Mouse (Mus musculus) hindbrain, embryonic 14.5 days (tissue): ENCODE results near the gene Catsperg1. TPM values are rescaled to one million over a fixed set of nuclear protein-coding genes. Genes with fewer than 3 reads are reported as not detected.
"Not testable (repeated sequence)": the region's sequence is repeated elsewhere in the genome, so short reads cannot be mapped to it uniquely, and the experiment has no call there.

Experiments used
- ATAC-seq: fragments of 200-750 bp; cut with Nextera tagmentation; 2 replicates; pipeline ENCODE4 v1.8.0; 2017; ENCODE audit warnings: moderate number of reproducible peaks, mild to moderate bottlenecking, moderate TSS enrichment, moderate library complexity; ENCODE audit not compliant: low FRiP score
- DNase-seq: peaks from one replicate; pipeline ENCODE4 v3.0.0-alpha.2; 2015; ENCODE audit warnings: low spot score
- H3K27ac ChIP-seq: fragments of 300-500 bp; sonication (generic); 2 replicates; pipeline ENCODE4 v1.5.1; 2014; ENCODE audit warnings: mild to moderate bottlenecking, moderate library complexity
- H3K27me3 ChIP-seq: fragments of 300-500 bp; sonication (generic); 2 replicates; pipeline ENCODE4 v1.6.1; 2014; ENCODE audit warnings: mild to moderate bottlenecking, low read length, mixed read lengths; ENCODE audit not compliant: control insufficient read depth, insufficient read depth
- H3K36me3 ChIP-seq: fragments of 300-500 bp; sonication (generic); replicated peaks from 2 replicates; pipeline ENCODE4 v1.6.1; 2014; ENCODE audit not compliant: control insufficient read depth, insufficient read depth
- H3K4me1 ChIP-seq: fragments of 300-500 bp; sonication (generic); replicated peaks from 2 replicates; pipeline ENCODE4 v1.6.1; 2014; ENCODE audit warnings: antibody characterized with exemption, low read length, mixed read lengths; ENCODE audit not compliant: control insufficient read depth, insufficient read depth
- H3K4me2 ChIP-seq: fragments of 300-500 bp; sonication (generic); replicated peaks from 2 replicates; pipeline ENCODE4 v1.6.1; 2014; ENCODE audit warnings: mild to moderate bottlenecking, moderate library complexity
- H3K4me3 ChIP-seq: fragments of 300-500 bp; sonication (generic); replicated peaks from 2 replicates; pipeline ENCODE4 v1.5.1; 2014; ENCODE audit warnings: mild to moderate bottlenecking, low read length
- H3K9ac ChIP-seq: fragments of 300-500 bp; sonication (generic); 2 replicates; pipeline ENCODE4 v1.6.1; 2014
- H3K9me3 ChIP-seq: fragments of 300-500 bp; sonication (generic); 2 replicates; pipeline ENCODE4 v1.6.1; 2016; ENCODE audit warnings: low read length; ENCODE audit not compliant: control insufficient read depth
- WGBS: fragments of 180-500 bp; shearing (Covaris S2); extraction: QIAGEN DNeasy Blood & Tissue Kit; methylation state at CpG from one replicate; pipeline ENCODE4 v1.1.7; 2014; 5-methylcytosine and 5-hydroxymethylcytosine counted together
- polyA plus RNA-seq: library from polyadenylated mRNA; unstranded; fragments of >200 nt; fragmentation: Nextera tagmentation; extraction: Ambion mirVana; gene quantifications from 2 replicates; pipeline ENCODE4 v1.2.1, GENCODE M21; 2014

Catsperg1 gene
- polyA plus RNA-seq, 1 experiment from 2014 or later = 3.3 TPM

- not testable (repeated sequence) for H3K27ac ChIP-seq, H3K4me1 ChIP-seq, ATAC-seq, H3K9me3 ChIP-seq, DNase-seq, H3K36me3 ChIP-seq
- Histone ChIP-seq H3K27me3 (peaks cover 10% of the 10 kb centered on the region; the same call in 1 of the 2 replicates), H3K4me3 (peak overlapping the region; percentile 18), H3K9ac (peak overlapping the region; percentile 11; the same call in 1 of the 2 replicates), H3K4me2 (peak overlapping the region; percentile 53)
- WGBS = 18% methylated on average over 40 of the region's 40 CpGs
Measured at GRCm38 (mm10) chr7:29212775-29213560, 867 bp downstream of the Catsperg1 start.

GRCm38 (mm10) chr7:29212199-29212765 lies 1.6 kb downstream of the Catsperg1 start:
- H3K27ac ChIP-seq = no peak overlapping the region
- ATAC-seq = no peak

GRCm38 (mm10) chr7:29211415-29212198 lies 2.2 kb downstream of the Catsperg1 start:
- WGBS = 5% methylated on average over 34 of the region's 34 CpGs
- 0 out of 2 replicates have a peak overlapping the region, but pooled peaks have one; percentile 26 for H3K9ac ChIP-seq
- H3K4me2 ChIP-seq = peak overlapping the region; percentile 48
- no peaks in the 10 kb centered on the region for H3K36me3 ChIP-seq
- DNase-seq = peak; percentile 55
- peak overlapping the region; percentile 30 for H3K4me3 ChIP-seq
- peaks cover 10% of the 10 kb centered on the region; the same call in 1 of the 2 replicates for H3K27me3 ChIP-seq
- peak; percentile 41; the same call in 1 of the 2 replicates for ATAC-seq
- H3K27ac ChIP-seq = no peak overlapping the region
- 0 out of 2 replicates have a peak, but pooled peaks cover 7% of the 10 kb centered on the region for H3K4me1 ChIP-seq
- H3K9me3 ChIP-seq = no peaks in the 10 kb centered on the region

More at GRCm38 (mm10) chr7:29212199-29212765, 1.6 kb downstream of the Catsperg1 start:
- Histone ChIP-seq H3K4me1 (0 out of 2 replicates have a peak, but pooled peaks cover 7% of the 10 kb centered on the region), H3K9me3 (no peaks in the 10 kb centered on the region), H3K4me3 (no peak overlapping the region), H3K4me2 (peak overlapping the region; percentile 53), H3K27me3 (peaks cover 10% of the 10 kb centered on the region; the same call in 1 of the 2 replicates), H3K9ac (no peak overlapping the region), H3K36me3 (no peaks in the 10 kb centered on the region)
- no peak for DNase-seq
- WGBS = 14% methylated on average over 26 of the region's 26 CpGs

GRCm38 (mm10) chr7:29211013-29211412 lies 2.8 kb downstream of the Catsperg1 start:
- not testable (repeated sequence) for H3K4me1 ChIP-seq, H3K36me3 ChIP-seq, H3K9me3 ChIP-seq, H3K27ac ChIP-seq, H3K9ac ChIP-seq, DNase-seq
- Histone ChIP-seq H3K4me3 (peak overlapping the region; percentile 30; the same call in 1 of the 2 replicates), H3K4me2 (peak overlapping the region; percentile 48), H3K27me3 (peaks cover 10% of the 10 kb centered on the region; the same call in 1 of the 2 replicates)
- 34% methylated on average over 15 of the region's 15 CpGs for WGBS
- 0 out of 2 replicates have a peak, but pooled peaks have one; percentile 13 for ATAC-seq

GRCm38 (mm10) chr7:29202577-29202976 lies 11.3 kb downstream of the Catsperg1 start:
- no peak for DNase-seq
- Histone ChIP-seq H3K36me3 (no peaks in the 10 kb centered on the region), H3K9me3 (no peaks in the 10 kb centered on the region), H3K27me3 (no peaks in the 10 kb centered on the region), H3K4me2 (no peak overlapping the region), H3K4me3 (no peak overlapping the region), H3K4me1 (no peaks in the 10 kb centered on the region), H3K9ac (no peak overlapping the region), H3K27ac (no peak overlapping the region)
- ATAC-seq = no peak
- 88% methylated on average over 6 of the region's 6 CpGs for WGBS

- not testable (repeated sequence) for H3K4me1 ChIP-seq, H3K4me3 ChIP-seq, H3K36me3 ChIP-seq, H3K27me3 ChIP-seq, H3K9me3 ChIP-seq, H3K9ac ChIP-seq, ATAC-seq, H3K27ac ChIP-seq, H3K4me2 ChIP-seq, DNase-seq
- 100% methylated on average over 1 of the region's 1 CpGs for WGBS
Measured at GRCm38 (mm10) chr7:29194230-29194629, 19.6 kb downstream of the Catsperg1 start.

- not testable (repeated sequence) for H3K27me3 ChIP-seq, ATAC-seq
- H3K4me2 ChIP-seq = peak overlapping the region; percentile 90
Measured at GRCm38 (mm10) chr7:29181323-29181722, 32.5 kb downstream of the Catsperg1 start.

GRCm38 (mm10) chr7:29180854-29181236 lies 33.0 kb downstream of the Catsperg1 start:
- peak overlapping the region; percentile 78 for H3K4me3 ChIP-seq
- ATAC-seq (peak; percentile 12; the same call in 1 of the 2 replicates), DNase-seq (peak; percentile 50)
- H3K4me2 ChIP-seq = peak overlapping the region; percentile 90
- H3K36me3 ChIP-seq = peaks cover 12% of the 10 kb centered on the region
- peaks cover 16% of the 10 kb centered on the region for H3K4me1 ChIP-seq
- H3K9ac ChIP-seq = 0 out of 2 replicates have a peak overlapping the region, but pooled peaks have one; percentile 7
- peak overlapping the region; percentile 67 for H3K27ac ChIP-seq
- H3K27me3 ChIP-seq = no peaks in the 10 kb centered on the region
- WGBS = 41% methylated on average over 5 of the region's 5 CpGs
- no peaks in the 10 kb centered on the region for H3K9me3 ChIP-seq

More at GRCm38 (mm10) chr7:29181323-29181722, 32.5 kb downstream of the Catsperg1 start:
- H3K27ac ChIP-seq = peak overlapping the region; percentile 67; the same call in 1 of the 2 replicates
- peak overlapping the region; percentile 78; the same call in 1 of the 2 replicates for H3K4me3 ChIP-seq
- H3K9me3 ChIP-seq, H3K9ac ChIP-seq, H3K36me3 ChIP-seq, DNase-seq: not testable (repeated sequence)
- H3K4me1 ChIP-seq = peaks cover 16% of the 10 kb centered on the region
- 87% methylated on average over 4 of the region's 4 CpGs for WGBS
